Mouse (Mus musculus): ENCODE measurements around the gene Itpkc. TPM values are rescaled to one million over a fixed set of nuclear protein-coding genes. Genes with fewer than 3 reads are reported as not detected.

Itpkc gene
- polyA plus RNA-seq, 1 experiment = 6.8 TPM

GRCm38 (mm10) chr7:27238568-27238967 lies 10.1 kb upstream of the Itpkc start:
- Histone ChIP-seq H3K4me3 (ENCODE audit: insufficient read depth, low read depth, low read length) (no peak overlapping the region), H3K36me3 (ENCODE audit: control insufficient read depth, insufficient read depth, low read length) (no peaks in the 10 kb centered on the region), H3K4me1 (ENCODE audit: control insufficient read depth, insufficient read depth, low read length) (peaks cover 5% of the 10 kb centered on the region), H3K27me3 (replicated peaks; ENCODE audit: control insufficient read depth, insufficient read depth, low read length) (no peaks in the 10 kb centered on the region), H3K27ac (ENCODE audit: insufficient read depth, low read depth, low read length) (no peak overlapping the region)
- WGBS = 91% methylated on average over 5 of the region's 5 CpGs
- TF ChIP-seq CTCF (conservative IDR thresholded peaks at IDR 0.05; ENCODE audit: insufficient read depth, insufficient read length, low read depth, low read length) (no peak), POLR2A (IDR thresholded peaks at IDR 0.05; ENCODE audit: low read depth, low read length) (no peak)
- DNase-seq = no peak

GRCm38 (mm10) chr7:27237527-27237926 lies 9.1 kb upstream of the Itpkc start:
- Histone ChIP-seq H3K36me3 (ENCODE audit: control insufficient read depth, insufficient read depth, low read length) (no peaks in the 10 kb centered on the region), H3K27ac (ENCODE audit: insufficient read depth, low read depth, low read length) (no peak overlapping the region), H3K27me3 (replicated peaks; ENCODE audit: control insufficient read depth, insufficient read depth, low read length) (no peaks in the 10 kb centered on the region), H3K4me3 (ENCODE audit: insufficient read depth, low read depth, low read length) (no peak overlapping the region), H3K4me1 (ENCODE audit: control insufficient read depth, insufficient read depth, low read length) (peaks cover 8% of the 10 kb centered on the region)
- no peak for DNase-seq
- 74% methylated on average over 2 of the region's 2 CpGs for WGBS
- no peak for TF ChIP-seq POLR2A (IDR thresholded peaks at IDR 0.05; ENCODE audit: low read depth, low read length)
- peak; percentile 46 for TF ChIP-seq CTCF (conservative IDR thresholded peaks at IDR 0.05; ENCODE audit: insufficient read depth, insufficient read length, low read depth, low read length)

GRCm38 (mm10) chr7:27235726-27236125 lies 7.3 kb upstream of the Itpkc start:
- H3K27ac ChIP-seq (ENCODE audit: insufficient read depth, low read depth, low read length) = no peak overlapping the region
- DNase-seq = no peak
- no peak overlapping the region for H3K4me3 ChIP-seq (ENCODE audit: insufficient read depth, low read depth, low read length)
- 80% methylated on average over 2 of the region's 2 CpGs for WGBS
- no peaks in the 10 kb centered on the region for H3K36me3 ChIP-seq (ENCODE audit: control insufficient read depth, insufficient read depth, low read length)
- TF ChIP-seq POLR2A (IDR thresholded peaks at IDR 0.05; ENCODE audit: low read depth, low read length) = no peak
- no peak for TF ChIP-seq CTCF (conservative IDR thresholded peaks at IDR 0.05; ENCODE audit: insufficient read depth, insufficient read length, low read depth, low read length)
- no peaks in the 10 kb centered on the region for H3K27me3 ChIP-seq (replicated peaks; ENCODE audit: control insufficient read depth, insufficient read depth, low read length)
- peaks cover 8% of the 10 kb centered on the region for H3K4me1 ChIP-seq (ENCODE audit: control insufficient read depth, insufficient read depth, low read length)

GRCm38 (mm10) chr7:27233300-27233699 lies 4.8 kb upstream of the Itpkc start:
- TF ChIP-seq CTCF (conservative IDR thresholded peaks at IDR 0.05; ENCODE audit: insufficient read depth, insufficient read length, low read depth, low read length) (no peak), POLR2A (IDR thresholded peaks at IDR 0.05; ENCODE audit: low read depth, low read length) (no peak)
- Histone ChIP-seq H3K4me1 (ENCODE audit: control insufficient read depth, insufficient read depth, low read length) (peaks cover 8% of the 10 kb centered on the region), H3K27ac (ENCODE audit: insufficient read depth, low read depth, low read length) (no peak overlapping the region), H3K4me3 (ENCODE audit: insufficient read depth, low read depth, low read length) (peak overlapping the region; percentile 68), H3K27me3 (replicated peaks; ENCODE audit: control insufficient read depth, insufficient read depth, low read length) (no peaks in the 10 kb centered on the region), H3K36me3 (ENCODE audit: control insufficient read depth, insufficient read depth, low read length) (no peaks in the 10 kb centered on the region)
- 3% methylated on average over 6 of the region's 6 CpGs for WGBS
- no peak for DNase-seq

- Histone ChIP-seq H3K27me3 (replicated peaks; ENCODE audit: control insufficient read depth, insufficient read depth, low read length) (no peaks in the 10 kb centered on the region), H3K4me1 (ENCODE audit: control insufficient read depth, insufficient read depth, low read length) (peaks cover 8% of the 10 kb centered on the region), H3K27ac (ENCODE audit: insufficient read depth, low read depth, low read length) (peak within 1 kb of the TSS; percentile 29; the same call in 1 of the 2 replicates), H3K4me3 (ENCODE audit: insufficient read depth, low read depth, low read length) (peak within 1 kb of the TSS; percentile 68), H3K36me3 (ENCODE audit: control insufficient read depth, insufficient read depth, low read length) (no peaks in the 10 kb centered on the region)
- peak; percentile 98 for DNase-seq
- WGBS = under 1% methylated on average over 25 of the region's 25 CpGs
- TF ChIP-seq CTCF (conservative IDR thresholded peaks at IDR 0.05; ENCODE audit: insufficient read depth, insufficient read length, low read depth, low read length) (no peak), POLR2A (IDR thresholded peaks at IDR 0.05; ENCODE audit: low read depth, low read length) (peak; percentile 61)
Measured at GRCm38 (mm10) chr7:27232781-27233281, 4.4 kb upstream of the Itpkc start, which contains the start of gene Coq8b. Gene Coq8b (plus strand): TSS chr7:27233023.

- no peak overlapping the region for H3K4me3 ChIP-seq (ENCODE audit: insufficient read depth, low read depth, low read length)
- DNase-seq = no peak
- no peak for TF ChIP-seq CTCF (conservative IDR thresholded peaks at IDR 0.05; ENCODE audit: insufficient read depth, insufficient read length, low read depth, low read length)
- peaks cover 10% of the 10 kb centered on the region for H3K4me1 ChIP-seq (ENCODE audit: control insufficient read depth, insufficient read depth, low read length)
- H3K27ac ChIP-seq (ENCODE audit: insufficient read depth, low read depth, low read length) = no peak overlapping the region
- WGBS = 74% methylated on average over 7 of the region's 7 CpGs
- H3K27me3 ChIP-seq (replicated peaks; ENCODE audit: control insufficient read depth, insufficient read depth, low read length) = no peaks in the 10 kb centered on the region
- no peaks in the 10 kb centered on the region for H3K36me3 ChIP-seq (ENCODE audit: control insufficient read depth, insufficient read depth, low read length)
Measured at GRCm38 (mm10) chr7:27231693-27232331, 3.4 kb upstream of the Itpkc start.

- WGBS = 77% methylated on average over 4 of the region's 4 CpGs
- DNase-seq = no peak
- no peaks in the 10 kb centered on the region for H3K27me3 ChIP-seq (replicated peaks; ENCODE audit: control insufficient read depth, insufficient read depth, low read length)
- H3K4me1 ChIP-seq (ENCODE audit: control insufficient read depth, insufficient read depth, low read length) = peaks cover 19% of the 10 kb centered on the region
- H3K27ac ChIP-seq (ENCODE audit: insufficient read depth, low read depth, low read length) = no peak overlapping the region
- TF ChIP-seq CTCF (conservative IDR thresholded peaks at IDR 0.05; ENCODE audit: insufficient read depth, insufficient read length, low read depth, low read length) (peak; percentile 47), POLR2A (IDR thresholded peaks at IDR 0.05; ENCODE audit: low read depth, low read length) (no peak)
- no peaks in the 10 kb centered on the region for H3K36me3 ChIP-seq (ENCODE audit: control insufficient read depth, insufficient read depth, low read length)
- no peak overlapping the region for H3K4me3 ChIP-seq (ENCODE audit: insufficient read depth, low read depth, low read length)
Measured at GRCm38 (mm10) chr7:27230781-27231180, 2.3 kb upstream of the Itpkc start.

Measured in kidney, adult 2 months (tissue).